Mouse (Mus musculus) lung, postnatal 10 days (tissue): ENCODE data around the gene Bmyc.
"Not testable (repeated sequence)": the region's sequence is repeated elsewhere in the genome, so short reads cannot be mapped to it uniquely, and the experiment has no call there.

Experiments
- DNase-seq: peaks from one replicate; pipeline ENCODE4 v3.0.0; 2021

Bmyc gene

DNA sequence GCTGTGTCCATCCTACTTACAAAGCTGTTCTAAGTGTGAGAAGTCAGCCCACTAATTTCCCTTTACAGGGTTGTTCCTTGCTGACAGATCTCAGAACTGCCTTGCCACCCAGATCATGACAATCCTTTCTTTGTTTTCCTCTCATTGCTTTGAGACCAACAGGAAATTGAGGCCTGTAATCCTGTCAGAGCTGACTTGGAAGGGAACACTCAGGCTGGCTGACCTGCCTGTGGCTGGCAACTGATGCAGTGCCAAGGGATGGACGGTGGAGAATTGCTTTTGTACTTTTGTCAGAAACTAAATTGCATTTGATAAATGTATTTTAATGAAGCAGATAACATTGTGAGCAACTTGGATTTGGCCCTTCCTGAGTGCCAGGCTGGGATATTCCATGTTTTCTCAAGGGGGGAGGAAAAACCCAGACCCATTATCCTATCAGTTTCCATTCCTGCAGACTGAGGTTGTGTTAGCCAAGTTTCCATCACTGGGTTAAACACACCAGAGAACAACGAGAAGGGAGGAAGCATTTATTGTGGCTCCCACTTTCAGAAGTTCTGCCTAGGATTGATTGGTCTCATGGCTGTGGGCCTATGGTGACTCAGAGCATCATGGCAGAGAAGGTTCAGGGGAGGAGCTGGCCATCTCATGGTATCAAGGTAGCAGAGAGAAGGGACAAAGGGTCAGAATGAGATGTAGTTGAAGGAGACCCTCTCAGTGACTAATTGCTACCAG lies 26.8 kb downstream of the Bmyc start:
- no peak for DNase-seq

GRCm38 (mm10) chr2:25736709-25737108 lies 30.2 kb downstream of the Bmyc start, which contains the start of gene Obp2b:
Obp2b (plus strand) TSS chr2:25737009.
- DNase-seq = not testable (repeated sequence)

- no peak for DNase-seq
Observed at GRCm38 (mm10) chr2:25741671-25742070, 35.1 kb downstream of the Bmyc start.

GRCm38 (mm10) chr2:25754201-25754600 lies 47.7 kb downstream of the Bmyc start:
- no peak for DNase-seq
